Mouse (Mus musculus): ENCODE data around the gene Zscan26.
A peak's percentile ranks its signal among the peaks of the same experiment; 100 is the strongest.
"Not testable (repeated sequence)": the region's sequence is repeated elsewhere in the genome, so short reads cannot be mapped to it uniquely, and the experiment has no call there.

The Zscan26 gene

GRCm38 (mm10) chr13:21453449-21453848 lies at the start of gene Zscan26:
Gene Zscan26, minus strand, starts transcription at chr13:21453730.
- DNase-seq (ENCODE audit: low spot score): peak; percentile 94

GRCm38 (mm10) chr13:21502296-21502695 lies 48.8 kb upstream of the Zscan26 start:
- DNase-seq (ENCODE audit: low spot score): no peak

- DNase-seq (ENCODE audit: low spot score): not testable (repeated sequence)
These were observed 47.7 kb upstream of the Zscan26 start, which contains the start of gene Gm11273 for GRCm38 (mm10) chr13:21501182-21501581. Gene Gm11273, minus strand, starts transcription at chr13:21501418.

- DNase-seq (ENCODE audit: low spot score): no peak
These were observed 41.5 kb upstream of the Zscan26 start, which contains the start of gene AK157302 for GRCm38 (mm10) chr13:21495080-21495479. Gene AK157302, plus strand, starts transcription at chr13:21495223.

- DNase-seq (ENCODE audit: low spot score): no peak
These were observed 39.3 kb upstream of the Zscan26 start for GRCm38 (mm10) chr13:21492847-21493246.

GRCm38 (mm10) chr13:21486881-21487280 lies 33.4 kb upstream of the Zscan26 start:
- no peak for DNase-seq (ENCODE audit: low spot score)

GRCm38 (mm10) chr13:21478759-21479670 lies 25.5 kb upstream of the Zscan26 start, which contains the start of the genes Zkscan4 and Gm10065:
Gene Zkscan4, plus strand, starts transcription at chr13:21478907.
Gene Gm10065, minus strand, starts transcription at chr13:21479441.
- peak; percentile 80 for DNase-seq (ENCODE audit: low spot score)

- DNase-seq (ENCODE audit: low spot score): peak; percentile 9
These were observed 18.9 kb upstream of the Zscan26 start for GRCm38 (mm10) chr13:21472427-21472826.

GRCm38 (mm10) chr13:21469097-21469496 lies 15.6 kb upstream of the Zscan26 start:
- DNase-seq (ENCODE audit: low spot score): no peak

GRCm38 (mm10) chr13:21468061-21469019 lies 14.8 kb upstream of the Zscan26 start, which contains the start of gene Nkapl:
Gene Nkapl, minus strand, starts transcription at chr13:21468509.
- peak; percentile 94 for DNase-seq (ENCODE audit: low spot score)

- no peak for DNase-seq (ENCODE audit: low spot score)
These were observed 13.8 kb upstream of the Zscan26 start for GRCm38 (mm10) chr13:21467336-21467735.

GRCm38 (mm10) chr13:21462516-21462915 lies 9.0 kb upstream of the Zscan26 start:
- not testable (repeated sequence) for DNase-seq (ENCODE audit: low spot score)

- peak; percentile 63 for DNase-seq (ENCODE audit: low spot score)
These were observed 2.8 kb upstream of the Zscan26 start for GRCm38 (mm10) chr13:21456347-21456746.

GRCm38 (mm10) chr13:21454133-21454532 lies 603 bp upstream of the Zscan26 start:
- no peak for DNase-seq (ENCODE audit: low spot score)

- no peak for DNase-seq (ENCODE audit: low spot score)
These were observed 488 bp downstream of the Zscan26 start for GRCm38 (mm10) chr13:21453042-21453441.

GRCm38 (mm10) chr13:21447856-21448614 lies 5.5 kb downstream of the Zscan26 start:
- no peak for DNase-seq (ENCODE audit: low spot score)

- no peak for DNase-seq (ENCODE audit: low spot score)
These were observed 6.7 kb downstream of the Zscan26 start for GRCm38 (mm10) chr13:21446796-21447195.

GRCm38 (mm10) chr13:21441207-21441572 lies 12.3 kb downstream of the Zscan26 start:
- DNase-seq (ENCODE audit: low spot score): no peak

GRCm38 (mm10) chr13:21440503-21441206 lies 12.9 kb downstream of the Zscan26 start, which contains the start of gene Pgbd1:
Gene Pgbd1, minus strand, starts transcription at chr13:21441058.
- DNase-seq (ENCODE audit: low spot score): peak; percentile 92

- DNase-seq (ENCODE audit: low spot score): no peak
These were observed 18.1 kb downstream of the Zscan26 start for GRCm38 (mm10) chr13:21435476-21435875.

GRCm38 (mm10) chr13:21427631-21428030 lies 25.9 kb downstream of the Zscan26 start:
- no peak for DNase-seq (ENCODE audit: low spot score)

Data from embryo, embryonic 10 days (tissue).